Mouse (Mus musculus): ENCODE measurements around the gene Tmed10. TPM values are rescaled to one million over a fixed set of nuclear protein-coding genes. Genes with fewer than 3 reads are reported as not detected.

Tmed10 gene
- polyA plus RNA-seq (2012; rRNA removed): 93.3 and 133 TPM in 2 replicates

GRCm38 (mm10) chr12:85374561-85375272 is at the start of gene Tmed10:
TSS of gene Tmed10 (minus strand) at chr12:85374847.
- peak within 1 kb of the TSS; percentile 75 for H3K27ac ChIP-seq (ENCODE audit: insufficient read depth, low read length)
- H3K36me3 ChIP-seq (ENCODE audit: control insufficient read depth, insufficient read depth, low read length): no peaks in the 10 kb centered on the region
- H3K4me1 ChIP-seq (ENCODE audit: control insufficient read depth, insufficient read depth, insufficient read length): peaks cover 5% of the 10 kb centered on the region; the same call in 1 of the 2 replicates
- TF ChIP-seq POLR2A (IDR thresholded peaks at IDR 0.05; ENCODE audit: low read depth, low read length): no peak; the same call in 1 of the 2 replicates
- DNase-seq (ENCODE audit: low read depth in 1 of 2, low spot score in 2 of 2): peak; percentile 83 to 91
- WGBS: 2% methylated on average over 37 of the region's 37 CpGs
- H3K27me3 ChIP-seq (ENCODE audit: control insufficient read depth, insufficient read depth, low read length): no peaks in the 10 kb centered on the region
- peak within 1 kb of the TSS; percentile 87 for H3K4me3 ChIP-seq (ENCODE audit: extremely low read depth, insufficient read depth, insufficient read length)

GRCm38 (mm10) chr12:85423236-85423635 is 48.6 kb upstream of the Tmed10 start:
- TF ChIP-seq CTCF (IDR thresholded peaks at IDR 0.05; ENCODE audit: extremely low read depth, insufficient read depth, insufficient read length, insufficient replicate concordance) (no peak), POLR2A (IDR thresholded peaks at IDR 0.05; ENCODE audit: low read depth, low read length) (no peak)
- Histone ChIP-seq H3K36me3 (ENCODE audit: control insufficient read depth, insufficient read depth, low read length) (no peaks in the 10 kb centered on the region), H3K27ac (ENCODE audit: insufficient read depth, low read length) (no peak overlapping the region), H3K4me3 (ENCODE audit: extremely low read depth, insufficient read depth, insufficient read length) (no peak overlapping the region), H3K4me1 (ENCODE audit: control insufficient read depth, insufficient read depth, insufficient read length) (peaks cover 7% of the 10 kb centered on the region; the same call in 1 of the 2 replicates), H3K27me3 (ENCODE audit: control insufficient read depth, insufficient read depth, low read length) (no peaks in the 10 kb centered on the region)
- DNase-seq (ENCODE audit: low read depth in 1 of 2, low spot score in 2 of 2): no peak
- 90% methylated on average over 11 of the region's 11 CpGs for WGBS

GRCm38 (mm10) chr12:85422536-85422935 is 47.9 kb upstream of the Tmed10 start:
- no peak for TF ChIP-seq POLR2A (IDR thresholded peaks at IDR 0.05; ENCODE audit: low read depth, low read length)
- no peak for TF ChIP-seq CTCF (IDR thresholded peaks at IDR 0.05; ENCODE audit: extremely low read depth, insufficient read depth, insufficient read length, insufficient replicate concordance)
- 80% methylated on average over 8 of the region's 8 CpGs for WGBS
- H3K4me1 ChIP-seq (ENCODE audit: control insufficient read depth, insufficient read depth, insufficient read length): peaks cover 7% of the 10 kb centered on the region; the same call in 1 of the 2 replicates
- H3K27ac ChIP-seq (ENCODE audit: insufficient read depth, low read length): no peak overlapping the region
- DNase-seq (ENCODE audit: low read depth in 1 of 2, low spot score in 2 of 2): no peak
- no peaks in the 10 kb centered on the region for H3K27me3 ChIP-seq (ENCODE audit: control insufficient read depth, insufficient read depth, low read length)
- no peaks in the 10 kb centered on the region for H3K36me3 ChIP-seq (ENCODE audit: control insufficient read depth, insufficient read depth, low read length)
- H3K4me3 ChIP-seq (ENCODE audit: extremely low read depth, insufficient read depth, insufficient read length): no peak overlapping the region

GRCm38 (mm10) chr12:85420945-85421344 is 46.3 kb upstream of the Tmed10 start:
- Histone ChIP-seq H3K36me3 (ENCODE audit: control insufficient read depth, insufficient read depth, low read length) (no peaks in the 10 kb centered on the region), H3K4me3 (ENCODE audit: extremely low read depth, insufficient read depth, insufficient read length) (no peak overlapping the region), H3K27me3 (ENCODE audit: control insufficient read depth, insufficient read depth, low read length) (no peaks in the 10 kb centered on the region), H3K27ac (ENCODE audit: insufficient read depth, low read length) (no peak overlapping the region), H3K4me1 (ENCODE audit: control insufficient read depth, insufficient read depth, insufficient read length) (peaks cover 7% of the 10 kb centered on the region; the same call in 1 of the 2 replicates)
- WGBS: 25% methylated on average over 9 of the region's 9 CpGs
- TF ChIP-seq POLR2A (IDR thresholded peaks at IDR 0.05; ENCODE audit: low read depth, low read length) (no peak), CTCF (IDR thresholded peaks at IDR 0.05; ENCODE audit: extremely low read depth, insufficient read depth, insufficient read length, insufficient replicate concordance) (no peak)
- no peak for DNase-seq (ENCODE audit: low read depth in 1 of 2, low spot score in 2 of 2)

GRCm38 (mm10) chr12:85417845-85418244 is 43.2 kb upstream of the Tmed10 start:
- 12% methylated on average over 9 of the region's 9 CpGs for WGBS
- TF ChIP-seq POLR2A (IDR thresholded peaks at IDR 0.05; ENCODE audit: low read depth, low read length) (no peak), CTCF (IDR thresholded peaks at IDR 0.05; ENCODE audit: extremely low read depth, insufficient read depth, insufficient read length, insufficient replicate concordance) (no peak)
- peak in 1 of 2 experiments; percentile 29 for DNase-seq (ENCODE audit: low read depth in 1 of 2, low spot score in 2 of 2)
- Histone ChIP-seq H3K27me3 (ENCODE audit: control insufficient read depth, insufficient read depth, low read length) (no peaks in the 10 kb centered on the region), H3K27ac (ENCODE audit: insufficient read depth, low read length) (no peak overlapping the region), H3K36me3 (ENCODE audit: control insufficient read depth, insufficient read depth, low read length) (no peaks in the 10 kb centered on the region), H3K4me1 (ENCODE audit: control insufficient read depth, insufficient read depth, insufficient read length) (peaks cover 7% of the 10 kb centered on the region; the same call in 1 of the 2 replicates), H3K4me3 (ENCODE audit: extremely low read depth, insufficient read depth, insufficient read length) (no peak overlapping the region)

- H3K27me3 ChIP-seq (ENCODE audit: control insufficient read depth, insufficient read depth, low read length): no peaks in the 10 kb centered on the region
- H3K4me1 ChIP-seq (ENCODE audit: control insufficient read depth, insufficient read depth, insufficient read length): peaks cover 7% of the 10 kb centered on the region; the same call in 1 of the 2 replicates
- TF ChIP-seq POLR2A (IDR thresholded peaks at IDR 0.05; ENCODE audit: low read depth, low read length) (no peak), CTCF (IDR thresholded peaks at IDR 0.05; ENCODE audit: extremely low read depth, insufficient read depth, insufficient read length, insufficient replicate concordance) (no peak)
- no peak overlapping the region for H3K4me3 ChIP-seq (ENCODE audit: extremely low read depth, insufficient read depth, insufficient read length)
- DNase-seq (ENCODE audit: low read depth in 1 of 2, low spot score in 2 of 2): no peak
- H3K36me3 ChIP-seq (ENCODE audit: control insufficient read depth, insufficient read depth, low read length): no peaks in the 10 kb centered on the region
- 37% methylated on average over 5 of the region's 5 CpGs for WGBS
- H3K27ac ChIP-seq (ENCODE audit: insufficient read depth, low read length): no peak overlapping the region
Observed at GRCm38 (mm10) chr12:85416298-85416697, 41.7 kb upstream of the Tmed10 start.

- TF ChIP-seq CTCF (IDR thresholded peaks at IDR 0.05; ENCODE audit: extremely low read depth, insufficient read depth, insufficient read length, insufficient replicate concordance): no peak
- no peak for TF ChIP-seq POLR2A (IDR thresholded peaks at IDR 0.05; ENCODE audit: low read depth, low read length)
- Histone ChIP-seq H3K4me1 (ENCODE audit: control insufficient read depth, insufficient read depth, insufficient read length) (peaks cover 7% of the 10 kb centered on the region; the same call in 1 of the 2 replicates), H3K4me3 (ENCODE audit: extremely low read depth, insufficient read depth, insufficient read length) (no peak overlapping the region), H3K27me3 (ENCODE audit: control insufficient read depth, insufficient read depth, low read length) (no peaks in the 10 kb centered on the region), H3K27ac (ENCODE audit: insufficient read depth, low read length) (no peak overlapping the region), H3K36me3 (ENCODE audit: control insufficient read depth, insufficient read depth, low read length) (no peaks in the 10 kb centered on the region)
- 90% methylated on average over 3 of the region's 3 CpGs for WGBS
- no peak for DNase-seq (ENCODE audit: low read depth in 1 of 2, low spot score in 2 of 2)
Observed at GRCm38 (mm10) chr12:85415876-85416275, 41.2 kb upstream of the Tmed10 start.

Data from spleen, adult 2 months (tissue).